Mouse (Mus musculus) neutrophil, adult 59 days (primary cell): Measurements from ENCODE around the gene Cdc20b. TPM values are rescaled to one million over a fixed set of nuclear protein-coding genes. Genes with fewer than 3 reads are reported as not detected.

ENCODE experiments used
- total RNA-seq, 2 experiments: library from RNA; stranded (reverse); gene quantifications; 1 replicate in 1 of 2; 2 replicates in 1 of 2; pipeline ENCODE4 v1.2.4; 2023

Gene Cdc20b
- not detected for total RNA-seq

GRCm38 (mm10) chr13:113034950-113035421 lies at the start of gene Cdc20b:
Cdc20b (plus strand) TSS chr13:113035111.

GRCm38 (mm10) chr13:112987532-112987943 lies 47.4 kb upstream of the Cdc20b start, which contains the start of gene Ccno:
Ccno (plus strand) TSS chr13:112987802.

GRCm38 (mm10) chr13:112993531-112994152 lies 41.3 kb upstream of the Cdc20b start, which contains the start of gene Mcidas:
Mcidas (plus strand) TSS chr13:112993845.

GRCm38 (mm10) chr13:113046211-113046883 lies 11.4 kb downstream of the Cdc20b start, which contains the start of gene Gpx8:
Gpx8 (minus strand) TSS chr13:113046410.

GRCm38 (mm10) chr13:113100879-113101278 lies 66.0 kb downstream of the Cdc20b start, which contains the start of gene Gzma:
Gzma (minus strand) TSS chr13:113100981.

Other genes with a start within 250 kb of the Cdc20b start
- 1 to 10 TPM in 1 of 2 experiments, under 1 TPM in 1; 0.77 to 2.1 TPM for gene Plpp1, start 234.3 kb upstream of the Cdc20b start, total RNA-seq
- 10 to 100 TPM; 28.5 to 32.2 TPM for gene Mtrex, start 107.7 kb upstream of the Cdc20b start, total RNA-seq
- 10 to 100 TPM; 11.0 to 12.3 TPM for gene Dhx29, start 107.7 kb upstream of the Cdc20b start, total RNA-seq
- gene Ccno, start 47.3 kb upstream of the Cdc20b start, total RNA-seq: 10 to 100 TPM; 24.8 to 28.1 TPM
- under 1 TPM; 0.15 to 0.20 TPM for gene Mcidas, start 41.3 kb upstream of the Cdc20b start, total RNA-seq
- under 1 TPM; 0.36 to 0.62 TPM for gene Gpx8, start 11.3 kb downstream of the Cdc20b start, total RNA-seq
- gene Gzma, start 65.9 kb downstream of the Cdc20b start, total RNA-seq: under 1 TPM in 1 of 2 experiments, not detected in 1; 0.42 TPM
- under 1 TPM in 1 of 2 experiments, not detected in 1; 0.75 TPM for gene Esm1, start 174.5 kb downstream of the Cdc20b start, total RNA-seq
- not detected for gene Gzmk, start 190.8 kb downstream of the Cdc20b start, total RNA-seq